Mouse (Mus musculus): ENCODE results near the gene Pde3a. TPM values are rescaled to one million over a fixed set of nuclear protein-coding genes. Genes with fewer than 3 reads are reported as not detected.

Pde3a gene
- polyA plus RNA-seq, 1 experiment, result 4.6 TPM

DNA sequence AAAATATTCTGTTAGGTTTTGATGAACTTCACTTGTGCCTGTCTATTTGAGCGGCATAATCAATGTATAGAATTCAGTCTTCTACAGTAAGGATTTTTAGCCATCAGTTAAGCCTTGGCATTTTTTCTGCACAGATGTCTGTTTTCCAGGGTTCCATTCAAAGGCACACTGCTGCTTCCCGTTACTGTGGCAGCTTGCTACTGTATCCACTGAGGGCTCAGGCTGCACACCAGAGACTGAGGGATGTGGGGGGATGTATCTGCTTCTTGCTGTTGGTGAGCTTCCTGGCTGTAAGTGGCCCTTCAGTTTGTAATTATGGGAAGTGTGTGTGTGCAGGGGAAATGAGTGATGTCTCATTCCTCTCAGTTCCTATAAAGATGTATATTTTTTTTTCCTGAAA, 154.9 kb downstream of the Pde3a start:
- no peak for DNase-seq (ENCODE audit: low spot score)

DNA sequence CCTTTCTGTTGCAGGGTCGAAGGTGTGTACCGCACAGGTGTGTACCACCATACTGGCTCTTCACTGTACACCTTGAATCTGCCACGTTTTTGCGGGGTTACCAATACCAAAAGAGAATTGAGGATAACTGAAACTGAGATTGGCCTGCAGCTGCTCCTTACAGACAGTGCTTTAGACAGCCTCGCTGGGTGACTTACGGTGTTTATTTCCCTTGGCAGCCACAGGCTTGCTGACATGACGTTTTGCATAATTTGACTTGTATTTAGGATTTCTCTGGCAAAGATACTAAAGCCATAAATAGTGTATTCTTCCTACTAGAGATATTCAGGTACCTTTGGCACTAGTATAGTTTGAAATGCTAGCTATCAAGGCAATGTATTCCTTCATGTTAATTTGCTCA, 155.6 kb downstream of the Pde3a start:
- no peak for DNase-seq (ENCODE audit: low spot score)

DNA sequence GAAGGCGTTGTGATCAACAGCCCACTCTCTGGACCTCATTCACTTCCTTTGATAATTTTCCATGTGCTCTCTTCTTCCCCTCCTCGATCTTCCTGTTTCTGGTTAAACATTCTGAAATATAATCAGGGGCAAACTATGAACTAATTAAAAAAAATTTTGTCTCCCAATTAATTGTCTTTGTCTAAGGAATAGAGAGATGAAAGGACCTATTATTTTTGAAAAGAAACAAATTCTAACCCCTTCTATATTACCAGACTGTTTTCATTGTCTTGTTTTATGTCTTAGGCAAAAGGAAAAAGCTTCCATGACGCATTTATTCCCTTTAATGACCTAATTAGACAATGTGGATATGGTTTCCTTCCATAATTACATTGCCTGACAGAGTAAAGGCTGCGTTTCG, 156.4 kb downstream of the Pde3a start:
- no peak for DNase-seq (ENCODE audit: low spot score)

DNA sequence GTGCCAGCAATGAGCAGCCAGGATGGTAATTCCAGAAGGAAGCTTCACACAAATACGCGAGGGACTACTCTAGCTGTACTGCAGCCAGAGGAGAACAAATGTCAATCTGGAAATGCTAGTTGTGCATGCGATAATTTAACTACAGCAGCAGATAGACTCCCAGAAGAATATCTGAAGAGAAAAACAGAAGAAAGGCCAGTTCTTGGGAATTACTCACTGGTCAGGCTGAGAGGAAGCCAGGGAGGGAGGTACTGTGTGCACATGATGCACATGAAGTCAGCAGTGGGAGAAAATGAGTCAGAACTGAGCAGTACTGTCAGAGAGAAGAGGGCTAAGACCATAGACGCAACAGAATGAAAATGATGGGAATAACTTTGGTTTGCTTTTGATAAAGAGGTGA, 159.7 kb downstream of the Pde3a start:
- no peak for DNase-seq (ENCODE audit: low spot score)

DNA sequence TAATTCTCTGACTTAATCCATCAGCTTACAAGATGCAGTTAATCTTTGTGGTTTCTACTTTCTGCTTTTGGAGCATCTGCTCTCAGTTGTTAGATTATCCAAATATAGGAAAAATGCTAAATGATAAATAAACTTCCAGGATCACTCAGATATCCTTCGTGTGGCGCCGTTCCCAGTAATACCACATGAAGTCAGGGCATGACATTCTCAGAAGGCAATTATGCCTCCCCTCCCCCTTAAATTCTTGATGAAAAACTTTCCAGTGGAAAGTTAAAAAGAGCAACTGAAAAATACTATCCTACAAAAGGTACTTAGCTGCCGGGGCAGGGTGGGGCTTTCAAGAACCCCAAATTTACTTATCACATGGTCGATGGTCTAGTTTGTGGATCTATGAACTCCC, 161.8 kb downstream of the Pde3a start:
- no peak for DNase-seq (ENCODE audit: low spot score)

DNA sequence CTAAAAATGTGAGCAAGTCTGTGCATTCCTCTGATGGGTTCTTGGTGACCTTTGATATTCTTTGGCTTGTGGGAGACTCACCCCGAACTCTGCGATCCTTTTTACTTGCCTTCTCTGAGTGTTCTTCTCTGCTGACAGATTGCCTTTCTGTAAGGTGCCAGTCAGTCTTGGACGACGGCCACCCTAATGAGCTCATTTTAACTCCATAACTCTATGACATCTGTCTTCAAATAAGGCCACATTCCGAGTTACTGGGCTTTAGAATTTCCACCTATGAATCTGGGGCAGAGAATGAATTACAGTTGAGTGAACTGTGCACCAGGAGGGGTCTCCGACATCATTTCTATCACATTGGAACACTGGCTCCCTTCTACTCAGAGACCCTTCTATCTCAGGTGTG, 176.0 kb downstream of the Pde3a start:
- DNase-seq (ENCODE audit: low spot score), result no peak

DNA sequence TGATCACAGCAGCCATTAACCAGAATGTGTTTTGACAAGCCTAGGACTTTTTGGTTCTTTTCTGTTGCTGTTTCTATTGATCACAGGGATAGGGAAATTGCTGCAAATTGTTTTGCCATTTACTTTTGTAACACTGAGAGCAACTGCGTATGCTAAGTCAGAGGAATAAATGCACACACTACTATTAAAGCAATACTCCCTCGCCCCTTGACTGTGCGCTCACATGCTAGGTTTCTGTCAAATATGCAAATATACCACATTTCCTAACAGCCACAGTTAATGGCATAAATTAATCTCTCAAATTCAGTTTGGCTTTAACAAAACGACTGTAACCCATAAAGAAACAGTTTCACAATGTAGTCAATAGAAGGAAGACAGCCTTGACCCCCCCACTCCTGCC, 179.5 kb downstream of the Pde3a start:
- DNase-seq (ENCODE audit: low spot score), result no peak

DNA sequence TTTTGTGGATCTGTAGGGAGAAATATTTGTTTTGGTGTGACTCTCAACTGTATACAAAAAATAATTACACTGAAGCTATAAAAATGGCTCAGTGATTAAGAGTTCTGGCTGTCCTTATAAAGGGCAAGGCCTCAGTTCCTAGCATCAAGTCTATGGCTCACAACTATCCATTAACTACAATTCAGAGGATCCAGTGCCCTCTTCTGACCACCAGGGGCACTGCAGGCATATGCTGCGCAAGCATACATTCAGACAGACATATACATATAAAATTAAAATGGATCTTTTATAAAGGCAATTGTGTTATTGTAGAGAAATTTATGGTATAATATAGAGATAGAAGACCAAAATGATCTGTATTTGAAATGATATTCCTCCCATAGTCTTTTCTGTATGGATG, 181.1 kb downstream of the Pde3a start:
- no peak for DNase-seq (ENCODE audit: low spot score)

DNA sequence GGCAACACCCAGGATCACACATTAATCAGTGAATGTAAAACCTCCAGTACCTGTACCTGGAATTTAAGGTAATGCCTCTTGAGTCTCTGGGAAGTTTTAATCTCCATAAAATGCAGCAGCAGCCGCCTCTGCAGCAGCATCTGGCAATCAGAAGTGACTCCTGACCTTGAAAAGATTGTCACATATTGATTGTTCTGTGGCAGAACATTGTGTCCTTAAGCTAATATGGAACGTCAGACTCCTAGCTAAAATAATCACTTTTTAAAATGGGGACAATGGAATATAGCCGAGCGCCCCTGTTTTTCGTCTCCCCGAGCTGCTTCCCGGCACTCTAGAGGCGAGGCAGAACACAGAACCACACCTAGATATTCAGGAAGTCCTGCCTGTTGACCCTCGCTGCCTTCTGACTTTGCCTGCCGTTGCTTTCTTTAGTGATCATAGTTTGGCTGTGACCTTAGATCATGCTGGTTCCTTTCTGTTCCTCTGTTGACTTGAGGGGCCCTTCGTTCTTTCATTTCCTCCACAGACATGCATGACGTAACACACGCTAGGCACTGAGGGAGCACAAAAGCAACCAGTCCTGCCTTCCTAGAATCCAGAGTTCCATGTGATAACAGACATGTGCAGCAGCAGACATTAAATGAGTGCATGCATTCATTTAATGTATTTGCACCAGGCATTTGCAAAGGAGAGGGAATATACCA, 183.4 kb downstream of the Pde3a start:
- no peak for DNase-seq (ENCODE audit: low spot score)

DNA sequence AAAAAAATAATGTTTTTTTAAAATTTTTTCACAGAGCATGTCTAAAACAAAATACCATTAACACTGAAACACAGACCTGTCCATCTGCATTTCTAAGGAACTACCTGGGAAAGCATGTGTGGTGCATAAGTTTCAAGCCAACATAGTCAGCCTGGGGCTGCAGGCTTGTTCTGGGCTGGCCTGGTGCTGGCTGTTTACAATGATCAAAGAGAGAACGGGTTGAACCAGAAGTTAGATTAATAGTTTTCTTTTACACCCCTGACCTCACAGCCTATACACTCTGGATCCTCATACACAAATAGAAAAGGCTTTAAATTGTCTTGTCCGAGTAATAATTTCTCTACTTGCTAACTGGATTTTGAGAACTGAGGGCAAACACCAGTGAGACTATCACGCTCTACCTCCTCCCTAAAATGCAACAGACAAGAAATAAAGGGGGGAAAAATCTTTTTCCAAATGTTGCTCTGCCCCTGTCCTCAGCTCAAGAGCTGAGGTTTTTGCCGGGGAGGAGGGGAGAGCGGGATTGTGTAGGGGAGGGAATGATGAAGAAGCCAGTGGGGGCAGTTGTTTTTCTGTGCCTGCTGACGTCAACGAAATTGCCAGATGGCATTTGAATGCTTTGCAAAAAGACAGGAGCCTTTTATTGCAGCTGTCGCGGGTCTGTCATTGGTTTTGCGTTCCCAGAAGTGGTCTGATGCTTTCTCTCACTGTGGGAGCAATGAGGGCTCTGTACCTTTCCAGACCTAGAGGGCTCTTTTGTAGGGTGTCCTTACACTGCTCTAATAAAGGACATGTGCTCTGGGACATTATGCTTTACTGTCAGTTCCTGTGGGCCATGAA, 185.1 kb downstream of the Pde3a start:
- no peak for DNase-seq (ENCODE audit: low spot score)

DNA sequence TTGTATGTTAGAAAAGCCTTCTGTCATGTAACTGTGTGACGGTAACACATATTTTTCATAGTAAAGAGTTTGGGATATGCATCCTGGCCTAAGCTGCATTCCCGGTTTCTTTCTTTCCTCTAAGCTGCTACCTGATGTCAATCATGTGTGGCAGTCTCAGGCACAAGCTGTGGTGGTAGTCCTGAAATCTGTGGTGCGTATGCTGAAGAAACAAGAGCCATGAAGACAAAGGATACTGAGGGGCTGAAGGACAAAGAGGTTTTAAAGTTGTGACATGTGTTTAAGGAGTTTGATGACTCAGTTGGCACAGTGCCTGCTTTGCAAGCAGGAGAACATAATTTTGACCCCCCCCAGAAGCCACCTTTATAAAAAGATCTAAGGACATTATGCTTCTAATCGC, 186.1 kb downstream of the Pde3a start:
- DNase-seq (ENCODE audit: low spot score), result no peak

DNA sequence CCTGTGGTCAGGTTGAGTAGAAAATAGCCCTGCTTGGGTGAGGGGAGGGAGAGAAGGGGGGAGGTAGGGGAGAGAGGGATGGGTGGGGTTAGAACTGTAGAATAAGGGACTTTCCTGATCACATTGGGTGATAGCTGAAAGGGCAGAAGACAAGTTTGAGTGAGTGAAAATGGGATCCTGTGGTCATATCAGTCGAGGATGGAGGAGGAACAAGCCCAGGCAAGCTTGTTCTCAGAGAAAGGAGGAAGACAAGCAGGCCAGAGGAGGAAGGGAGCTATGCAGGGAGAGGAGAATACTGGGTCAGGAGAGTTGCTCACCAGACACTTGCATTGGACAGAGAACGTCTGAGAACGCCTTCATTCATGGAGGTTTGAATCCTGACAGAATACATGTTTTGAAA, 190.9 kb downstream of the Pde3a start:
- DNase-seq (ENCODE audit: low spot score), result no peak

DNA sequence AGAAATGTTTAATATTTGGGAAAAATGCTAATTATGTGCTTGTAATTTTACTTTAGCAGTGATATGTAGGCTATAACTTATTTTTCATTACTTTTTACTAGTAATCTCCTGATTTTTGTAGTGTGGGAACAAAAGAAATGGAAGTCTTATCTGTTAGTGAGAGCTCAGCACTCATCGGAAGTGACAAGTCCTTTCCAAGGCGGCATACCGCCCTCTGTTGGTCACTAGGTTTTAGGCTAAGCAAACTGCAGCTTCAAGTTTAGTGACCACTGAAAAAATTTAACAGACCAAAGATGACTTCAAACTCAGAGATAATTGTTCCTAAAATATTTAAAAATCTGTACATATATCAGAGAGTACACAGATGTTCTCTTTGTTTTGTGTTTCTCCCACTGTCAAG, 198.5 kb downstream of the Pde3a start:
- no peak for DNase-seq (ENCODE audit: low spot score)

DNA sequence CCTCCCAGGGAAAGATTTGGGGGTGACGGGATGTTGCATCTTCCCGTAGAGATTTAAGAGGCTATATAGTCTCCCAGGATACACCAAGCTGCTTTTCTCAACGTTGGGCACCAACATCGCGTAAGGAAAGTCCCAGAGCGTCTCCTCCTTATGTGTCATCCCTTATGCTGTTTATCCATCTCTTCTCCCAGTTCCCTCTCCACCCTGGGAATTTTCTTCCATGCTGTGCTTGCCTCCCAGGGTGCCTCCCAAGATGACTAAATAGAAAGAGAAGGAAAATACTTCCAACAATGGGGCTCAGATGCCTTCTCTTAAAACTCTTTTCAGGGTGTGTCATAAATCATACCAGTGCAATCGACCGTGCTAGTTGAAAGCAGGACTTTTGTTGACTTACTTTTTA, 199.8 kb downstream of the Pde3a start:
- no peak for DNase-seq (ENCODE audit: low spot score)

DNA sequence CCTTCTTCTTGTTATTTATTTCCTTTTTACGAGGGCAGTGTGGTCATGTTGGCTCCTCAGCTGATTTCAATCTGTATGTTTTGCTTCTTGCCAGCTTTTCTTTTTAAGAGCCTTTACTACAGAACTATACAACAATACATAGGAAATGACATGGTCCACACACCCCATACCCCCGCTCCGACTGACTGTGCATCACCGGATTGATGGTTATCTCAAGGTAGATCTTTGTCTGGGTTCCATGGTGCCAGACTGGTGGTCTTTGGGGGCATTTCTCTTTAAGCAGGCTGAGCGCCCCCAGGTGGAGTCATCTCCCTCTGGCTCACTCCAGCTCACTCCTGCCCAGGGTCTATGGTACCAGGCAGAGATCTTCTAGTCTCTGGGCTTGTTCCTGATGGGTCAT, 206.3 kb downstream of the Pde3a start:
- DNase-seq (ENCODE audit: low spot score), result no peak

DNA sequence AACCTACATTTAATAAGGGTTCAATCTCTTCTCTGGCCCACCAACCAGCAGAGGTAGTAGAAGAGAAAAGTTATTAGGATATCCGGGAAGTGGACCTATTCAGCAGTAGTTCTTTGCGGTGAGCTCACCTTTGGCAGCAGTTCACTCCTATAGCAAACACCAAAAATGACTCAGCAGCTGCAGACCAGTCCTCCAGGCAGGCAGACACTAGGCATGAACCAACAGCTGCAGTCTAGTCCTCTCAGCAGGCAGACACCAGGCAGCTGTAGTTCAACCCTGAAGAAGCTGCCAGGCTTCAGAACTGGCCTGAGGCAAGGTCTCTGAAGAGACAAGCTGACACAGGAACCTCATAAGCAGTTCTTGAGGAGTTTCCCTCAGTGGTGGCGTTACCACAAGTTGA, 207.5 kb downstream of the Pde3a start:
- no peak for DNase-seq (ENCODE audit: low spot score)

DNA sequence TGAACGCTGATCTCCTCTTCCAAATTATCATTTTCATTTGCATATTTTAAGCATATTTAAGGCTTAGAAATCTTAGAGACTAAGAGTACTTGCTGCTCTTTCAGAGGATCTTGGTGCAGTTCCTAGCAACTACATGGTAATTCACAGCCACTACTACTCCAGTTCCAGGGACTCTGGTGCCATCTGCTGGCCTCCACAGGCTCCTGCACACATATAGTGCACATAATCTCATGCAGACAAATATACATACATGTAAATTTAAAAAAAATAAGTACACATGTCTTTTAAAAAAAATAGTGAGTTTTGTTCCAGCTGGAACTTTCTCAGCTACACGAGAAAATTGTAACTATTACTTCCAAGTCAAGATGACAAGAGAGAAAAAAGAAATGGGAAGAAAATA, 221.2 kb downstream of the Pde3a start:
- no peak for DNase-seq (ENCODE audit: low spot score)

DNA sequence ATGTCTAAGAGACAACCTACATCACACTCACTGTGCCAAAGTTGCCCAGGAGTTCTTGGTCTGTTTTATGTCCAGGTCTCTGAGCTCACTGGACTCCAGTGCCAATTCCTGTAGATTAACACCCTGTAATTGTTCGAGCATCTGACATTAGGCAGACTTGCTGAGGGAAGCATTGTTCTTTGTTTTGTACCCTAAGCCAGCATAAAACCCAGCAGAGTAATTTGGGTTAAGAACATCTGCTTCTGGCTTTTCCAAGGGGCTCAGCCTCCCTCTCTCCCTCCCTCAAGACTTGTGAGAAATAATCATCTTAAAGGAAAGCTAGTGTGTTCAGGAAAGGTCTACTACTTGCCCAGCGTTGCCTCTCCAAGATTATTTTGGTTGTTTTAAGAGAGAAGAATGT, 225.2 kb downstream of the Pde3a start:
- DNase-seq (ENCODE audit: low spot score), result no peak

DNA sequence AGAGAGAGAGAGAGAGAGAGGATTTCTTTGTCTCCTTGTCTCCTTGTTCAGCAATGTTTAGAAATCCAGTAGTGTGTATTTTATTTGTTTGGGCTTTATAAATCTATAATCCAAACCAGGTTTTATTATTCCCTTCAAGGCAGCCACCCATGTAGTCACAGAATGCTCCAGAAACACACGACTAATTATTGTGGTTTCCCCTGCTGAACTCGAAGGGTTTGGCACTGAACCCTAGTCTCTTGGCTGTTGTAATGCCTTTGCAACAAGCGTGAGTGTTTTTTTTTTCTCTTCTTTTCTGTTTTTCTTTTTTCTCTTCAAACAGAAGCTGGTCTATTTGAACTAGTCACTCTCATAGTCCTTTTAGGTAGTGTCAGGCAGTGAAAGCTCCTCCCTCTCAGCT, 225.6 kb downstream of the Pde3a start:
- DNase-seq (ENCODE audit: low spot score), result no peak

DNA sequence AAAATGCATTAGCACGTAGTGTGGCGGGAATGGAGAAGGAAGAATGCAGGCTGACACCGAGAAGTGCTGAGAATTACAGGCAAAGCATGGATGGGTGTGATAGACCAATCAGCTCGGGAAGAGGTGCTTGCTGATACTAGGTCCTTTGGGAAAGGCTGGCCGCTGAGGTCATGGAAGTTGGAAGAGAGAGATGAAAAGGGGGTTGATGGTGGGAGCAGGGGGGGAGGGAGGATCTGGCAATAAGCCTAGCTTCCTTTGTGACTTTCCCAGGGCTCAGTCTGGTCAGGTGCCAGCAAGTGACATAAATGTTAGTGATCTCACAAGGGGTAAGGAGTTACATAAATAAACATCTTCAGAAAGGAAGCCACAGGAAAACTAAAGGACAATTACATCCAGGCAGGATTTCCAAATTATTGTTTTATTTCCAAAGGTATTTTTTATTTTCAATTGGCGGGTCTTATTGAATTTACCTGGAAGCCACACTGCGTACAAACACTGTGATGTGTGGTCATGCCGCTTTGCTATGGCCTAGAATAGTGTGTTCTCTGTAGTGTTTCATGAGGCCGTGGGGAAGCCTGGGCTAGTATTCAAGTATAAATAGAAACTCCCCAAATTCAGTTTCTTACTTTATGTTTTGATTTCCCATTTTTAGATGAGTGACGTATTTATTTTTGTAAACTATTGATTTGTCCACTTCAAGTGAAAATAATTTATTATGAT, 236.4 kb downstream of the Pde3a start:
- DNase-seq (ENCODE audit: low spot score), result no peak

DNA sequence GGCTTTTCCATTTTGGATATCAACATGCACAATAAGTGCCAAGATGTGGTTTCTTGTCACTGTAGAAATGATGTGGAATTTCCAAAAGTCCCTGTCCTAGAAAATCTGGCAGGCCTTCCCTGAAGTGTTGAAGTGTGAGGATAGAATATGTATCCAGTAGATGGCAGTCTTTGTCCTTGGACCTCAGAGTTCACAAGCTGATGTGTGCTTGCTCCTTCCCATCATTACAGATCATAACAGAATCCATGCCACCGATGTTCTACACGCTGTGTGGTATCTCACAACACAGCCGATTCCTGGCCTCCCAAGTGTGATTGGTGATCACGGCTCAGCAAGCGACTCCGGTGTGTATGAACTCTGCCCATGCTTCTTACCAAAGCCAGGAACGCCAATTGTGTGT, 238.2 kb downstream of the Pde3a start:
- no peak for DNase-seq (ENCODE audit: low spot score)

DNA sequence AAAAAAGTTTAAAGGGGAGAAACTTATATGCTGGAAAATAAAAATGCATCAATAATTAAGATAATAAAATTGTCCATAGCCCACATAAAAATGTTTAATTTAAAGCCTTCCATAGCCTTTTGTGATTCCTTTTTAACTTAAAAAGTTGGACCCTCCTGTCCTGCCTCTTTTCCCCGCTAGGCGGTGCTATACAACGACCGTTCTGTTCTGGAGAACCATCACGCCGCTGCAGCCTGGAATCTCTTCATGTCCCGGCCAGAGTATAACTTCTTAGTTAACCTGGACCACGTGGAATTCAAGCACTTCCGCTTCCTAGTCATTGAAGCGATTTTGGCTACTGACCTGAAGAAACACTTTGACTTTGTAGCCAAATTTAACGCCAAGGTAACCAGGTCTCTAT, 239.6 kb downstream of the Pde3a start:
- DNase-seq (ENCODE audit: low spot score), result peak; percentile 29

DNA sequence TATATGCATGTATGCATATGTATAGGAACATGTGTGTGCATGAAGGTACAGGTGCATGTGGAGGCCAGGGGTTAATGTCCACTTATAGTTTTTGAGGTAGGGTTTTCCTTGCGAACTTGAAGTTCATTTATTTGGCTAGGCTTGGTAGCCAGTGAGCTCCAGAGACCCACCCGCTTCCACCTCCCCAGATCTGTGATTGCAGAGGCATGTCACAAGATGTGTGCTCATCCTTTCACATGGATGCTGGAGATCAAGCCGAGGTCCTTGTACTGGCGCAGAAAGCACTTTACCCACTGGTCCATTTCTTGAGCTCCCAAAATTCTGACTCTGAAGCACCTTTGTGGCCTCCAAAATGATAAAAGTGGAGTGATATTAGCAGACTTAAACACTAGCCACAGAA, 245.8 kb downstream of the Pde3a start:
- no peak for DNase-seq (ENCODE audit: low spot score)
